Mouse (Mus musculus): ENCODE data around the gene Nek8. TPM values are rescaled to one million over a fixed set of nuclear protein-coding genes. Genes with fewer than 3 reads are reported as not detected.

The Nek8 gene
- polyA plus RNA-seq, 1 experiment from 2014 or later: 15.3 TPM

- no peak for TF ChIP-seq CTCF (IDR thresholded peaks at IDR 0.05; ENCODE audit: low read depth)
- Histone ChIP-seq H3K27me3 (ENCODE audit: insufficient read depth, low read length) (no peaks in the 10 kb centered on the region), H3K4me2 (no peak overlapping the region), H3K27ac (ENCODE audit: low read depth) (no peak overlapping the region), H3K9ac (no peak overlapping the region), H3K4me1 (ENCODE audit: insufficient read depth) (0 out of 2 replicates have a peak, but pooled peaks cover 6% of the 10 kb centered on the region), H3K36me3 (ENCODE audit: insufficient read depth) (peaks cover 83% of the 10 kb centered on the region), H3K4me3 (ENCODE audit: low read depth, low read length) (no peak overlapping the region), H3K9me3 (ENCODE audit: low read depth, low read length) (no peaks in the 10 kb centered on the region)
- WGBS: 73% methylated on average over 6 of the region's 6 CpGs
- ATAC-seq (ENCODE audit: insufficient read depth) (no peak), DNase-seq (no peak)
Measured at GRCm38 (mm10) chr11:78156156-78156699, 20.2 kb downstream of the Nek8 start.

- H3K4me2 ChIP-seq: no peak overlapping the region
- no peak overlapping the region for H3K4me3 ChIP-seq (ENCODE audit: low read depth, low read length)
- H3K27me3 ChIP-seq (ENCODE audit: insufficient read depth, low read length): no peaks in the 10 kb centered on the region
- DNase-seq (no peak), ATAC-seq (ENCODE audit: insufficient read depth) (no peak)
- H3K9ac ChIP-seq: no peak overlapping the region
- no peak for TF ChIP-seq CTCF (IDR thresholded peaks at IDR 0.05; ENCODE audit: low read depth)
- peaks cover 83% of the 10 kb centered on the region for H3K36me3 ChIP-seq (ENCODE audit: insufficient read depth)
- 84% methylated on average over 5 of the region's 5 CpGs for WGBS
- H3K27ac ChIP-seq (ENCODE audit: low read depth): no peak overlapping the region
- no peaks in the 10 kb centered on the region for H3K9me3 ChIP-seq (ENCODE audit: low read depth, low read length)
- H3K4me1 ChIP-seq (ENCODE audit: insufficient read depth): 0 out of 2 replicates have a peak, but pooled peaks cover 6% of the 10 kb centered on the region
Measured at GRCm38 (mm10) chr11:78155674-78156073, 20.8 kb downstream of the Nek8 start.

DNA sequence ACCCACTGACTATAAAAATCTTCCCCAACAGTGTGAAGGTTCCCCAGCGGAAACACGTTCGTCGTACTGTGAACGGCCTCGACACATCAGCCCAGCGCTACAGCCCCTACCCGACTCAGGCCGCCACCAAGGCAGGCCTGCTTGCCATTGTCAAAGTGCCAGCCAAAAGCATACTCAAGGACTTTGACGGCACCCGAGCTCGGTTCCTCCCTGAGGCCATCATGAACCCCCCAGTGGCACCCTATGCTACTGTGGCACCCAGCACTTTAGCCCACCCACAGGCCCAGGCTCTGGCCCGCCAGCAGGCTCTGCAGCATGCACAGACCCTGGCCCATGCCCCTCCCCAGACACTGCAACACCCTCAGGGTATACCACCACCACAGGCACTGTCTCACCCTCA, 22.7 kb downstream of the Nek8 start:
- H3K4me3 ChIP-seq (ENCODE audit: low read depth, low read length): no peak overlapping the region
- no peaks in the 10 kb centered on the region for H3K9me3 ChIP-seq (ENCODE audit: low read depth, low read length)
- H3K9ac ChIP-seq: no peak overlapping the region; the same call in 1 of the 2 replicates
- H3K4me1 ChIP-seq (ENCODE audit: insufficient read depth): 0 out of 2 replicates have a peak, but pooled peaks cover 6% of the 10 kb centered on the region
- H3K27me3 ChIP-seq (ENCODE audit: insufficient read depth, low read length): no peaks in the 10 kb centered on the region
- no peak overlapping the region for H3K4me2 ChIP-seq
- peaks cover 83% of the 10 kb centered on the region for H3K36me3 ChIP-seq (ENCODE audit: insufficient read depth)
- DNase-seq: no peak
- H3K27ac ChIP-seq (ENCODE audit: low read depth): peak overlapping the region; percentile 81
- ATAC-seq (ENCODE audit: insufficient read depth): no peak
- 81% methylated on average over 13 of the region's 13 CpGs for WGBS
- no peak for TF ChIP-seq CTCF (IDR thresholded peaks at IDR 0.05; ENCODE audit: low read depth)

DNA sequence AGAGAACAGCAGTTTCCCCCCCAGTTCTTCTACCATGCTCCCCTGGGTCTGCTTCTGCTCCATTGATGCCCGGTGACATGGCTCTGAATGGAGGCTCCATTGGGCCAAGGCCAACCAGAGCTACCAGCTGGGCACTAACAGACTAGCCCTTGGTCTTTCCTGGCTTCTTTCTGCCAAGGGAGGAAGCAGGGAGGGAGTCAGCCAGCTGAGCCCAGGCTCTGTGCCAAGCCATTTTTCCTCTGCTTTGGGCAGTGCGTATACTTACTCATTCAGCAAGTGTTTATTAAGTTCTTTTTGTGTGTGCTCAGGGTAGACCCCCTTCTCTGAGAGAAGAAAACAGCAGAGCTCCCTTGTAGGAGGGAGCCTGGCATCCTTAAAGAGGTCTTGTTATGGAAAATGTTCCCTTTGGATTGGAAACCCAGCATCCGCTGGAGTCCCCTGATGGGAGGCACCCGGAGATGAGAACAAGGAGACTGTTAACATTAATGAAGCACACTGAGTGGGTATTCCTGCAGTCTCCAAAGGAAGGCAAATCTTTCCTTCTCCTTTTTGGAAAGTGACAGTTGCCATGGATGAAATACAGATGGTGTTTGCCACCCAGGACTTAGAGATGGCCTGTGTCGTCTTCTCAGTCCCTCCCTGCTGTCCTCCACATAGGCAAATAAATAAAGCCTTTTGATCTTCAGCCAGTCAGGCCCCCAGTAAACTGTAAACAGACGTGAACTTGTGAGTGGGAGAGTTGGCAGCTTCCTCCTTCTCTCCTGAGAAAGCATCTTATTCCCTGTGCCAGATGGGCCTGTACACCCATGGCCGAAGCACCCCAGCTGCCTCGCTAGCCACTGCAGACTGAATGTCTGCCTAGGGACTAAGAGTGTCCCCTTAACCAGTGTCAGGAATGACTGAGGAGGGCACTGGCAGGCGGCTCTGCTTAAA, 23.9 kb downstream of the Nek8 start:
- DNase-seq (peak; percentile 89), ATAC-seq (ENCODE audit: insufficient read depth) (peak; percentile 83)
- no peak for TF ChIP-seq CTCF (IDR thresholded peaks at IDR 0.05; ENCODE audit: low read depth)
- Histone ChIP-seq H3K4me1 (ENCODE audit: insufficient read depth) (0 out of 2 replicates have a peak, but pooled peaks cover 6% of the 10 kb centered on the region), H3K36me3 (ENCODE audit: insufficient read depth) (peaks cover 76% of the 10 kb centered on the region), H3K9ac (no peak overlapping the region), H3K4me3 (ENCODE audit: low read depth, low read length) (no peak overlapping the region), H3K9me3 (ENCODE audit: low read depth, low read length) (no peaks in the 10 kb centered on the region), H3K27ac (ENCODE audit: low read depth) (peak overlapping the region; percentile 81), H3K4me2 (peak overlapping the region; percentile 2; the same call in 1 of the 2 replicates), H3K27me3 (ENCODE audit: insufficient read depth, low read length) (no peaks in the 10 kb centered on the region)
- WGBS: 34% methylated on average over 9 of the region's 9 CpGs

GRCm38 (mm10) chr11:78151161-78151560, 25.3 kb downstream of the Nek8 start:
- Histone ChIP-seq H3K9me3 (ENCODE audit: low read depth, low read length) (no peaks in the 10 kb centered on the region), H3K9ac (no peak overlapping the region), H3K27me3 (ENCODE audit: insufficient read depth, low read length) (no peaks in the 10 kb centered on the region), H3K4me3 (ENCODE audit: low read depth, low read length) (no peak overlapping the region), H3K4me2 (no peak overlapping the region), H3K36me3 (ENCODE audit: insufficient read depth) (peaks cover 70% of the 10 kb centered on the region), H3K27ac (ENCODE audit: low read depth) (no peak overlapping the region), H3K4me1 (ENCODE audit: insufficient read depth) (0 out of 2 replicates have a peak, but pooled peaks cover 6% of the 10 kb centered on the region)
- ATAC-seq (ENCODE audit: insufficient read depth): no peak
- peak; percentile 48 for DNase-seq
- TF ChIP-seq CTCF (IDR thresholded peaks at IDR 0.05; ENCODE audit: low read depth): peak; percentile 60
- 38% methylated on average over 1 of the region's 1 CpGs for WGBS

DNA sequence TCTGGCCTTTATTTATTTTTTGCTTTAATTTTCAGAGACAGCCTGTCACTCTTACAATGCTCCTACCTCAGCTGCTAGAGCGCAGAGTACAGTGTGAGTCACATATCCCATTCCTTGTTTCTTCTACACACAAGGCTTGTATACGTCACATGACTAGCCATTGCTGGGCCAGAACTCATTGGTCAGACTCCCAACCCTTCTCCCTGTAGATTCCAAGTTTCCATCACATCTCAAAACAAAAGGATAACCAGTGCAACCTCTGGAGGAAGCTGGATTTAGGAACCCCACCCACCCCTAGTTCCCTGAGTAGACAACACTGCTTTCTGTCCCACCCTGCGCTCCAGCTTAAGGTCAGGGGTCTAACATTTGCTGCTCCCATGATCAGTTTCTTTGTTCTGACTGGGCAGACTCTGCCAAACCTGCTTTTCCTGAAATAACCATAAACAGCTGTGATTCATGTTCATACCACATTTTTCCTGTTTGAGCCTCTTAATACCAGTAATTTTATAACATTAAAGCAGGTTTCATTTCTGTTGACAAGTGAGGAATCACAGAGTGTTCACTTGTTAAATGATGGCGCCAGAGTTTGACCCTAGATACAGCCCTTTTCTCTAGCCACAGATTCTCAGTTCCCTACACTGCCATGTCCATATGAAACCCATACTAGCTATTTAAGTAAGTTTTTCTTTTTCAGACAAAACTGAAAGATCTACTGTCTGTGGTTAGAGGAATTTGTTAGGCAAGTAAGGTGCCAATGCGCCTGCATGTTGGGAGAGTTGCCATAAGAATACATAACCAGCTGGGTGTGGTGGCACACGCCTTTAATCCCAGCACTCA, 29.6 kb downstream of the Nek8 start:
- Histone ChIP-seq H3K9me3 (ENCODE audit: low read depth, low read length) (no peaks in the 10 kb centered on the region), H3K27me3 (ENCODE audit: insufficient read depth, low read length) (no peaks in the 10 kb centered on the region), H3K27ac (ENCODE audit: low read depth) (no peak overlapping the region), H3K36me3 (ENCODE audit: insufficient read depth) (peaks cover 68% of the 10 kb centered on the region), H3K4me2 (no peak overlapping the region), H3K4me1 (ENCODE audit: insufficient read depth) (0 out of 2 replicates have a peak, but pooled peaks cover 2% of the 10 kb centered on the region), H3K4me3 (ENCODE audit: low read depth, low read length) (no peak overlapping the region), H3K9ac (no peak overlapping the region)
- 92% methylated on average over 6 of the region's 6 CpGs for WGBS
- DNase-seq (no peak), ATAC-seq (ENCODE audit: insufficient read depth) (no peak)
- TF ChIP-seq CTCF (IDR thresholded peaks at IDR 0.05; ENCODE audit: low read depth): no peak
